Mouse (Mus musculus): Measurements from ENCODE around the gene 1700015F17Rik.
A peak's percentile ranks its signal among the peaks of the same experiment; 100 is the strongest.

- peak; percentile 68 for TF ChIP-seq CTCF (IDR thresholded peaks at IDR 0.05; ENCODE audit: low read depth)
- no peak for TF ChIP-seq EP300 (IDR thresholded peaks at IDR 0.05; ENCODE audit: low read depth)
Observed at GRCm38 (mm10) chr5:5494269-5495005, 15.5 kb upstream of the 1700015F17Rik start.
